Mouse (Mus musculus) bone marrow macrophage, adult 2 months (primary cell): ENCODE results near the gene Olfr729.

Source experiments
- CTCF ChIP-seq: IDR thresholded peaks from 2 replicates; pipeline ENCODE4 v1.5.1; 2012; ENCODE audit warnings: low read depth, mild to moderate bottlenecking, low read length, moderate library complexity
- POLR2A ChIP-seq: IDR thresholded peaks from 2 replicates; pipeline ENCODE4 v1.6.1; 2012; ENCODE audit warnings: mild to moderate bottlenecking, low read depth, low read length, borderline replicate concordance

DNA sequence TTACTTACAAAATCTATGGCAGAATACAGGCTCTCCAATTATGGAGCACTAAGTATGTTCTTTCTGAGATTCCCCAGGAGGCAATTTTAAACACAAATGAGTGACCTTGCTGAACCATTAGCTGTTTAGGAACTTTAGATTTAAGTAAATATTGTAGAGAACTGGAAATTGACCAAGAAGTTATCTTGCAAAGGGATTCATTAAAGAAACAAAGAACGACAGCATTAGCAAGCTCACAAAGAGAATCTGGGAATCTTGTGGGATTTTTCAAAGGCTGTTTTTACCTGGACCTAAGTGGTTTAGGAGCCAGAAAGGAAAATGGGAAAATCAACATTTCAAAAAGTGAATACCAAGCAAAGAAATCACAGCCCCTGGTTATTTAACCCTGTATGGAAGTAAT, 35.4 kb upstream of the Olfr729 start, which contains the start of gene Olfr730:
- TF ChIP-seq CTCF (no peak), POLR2A (no peak)
